ENCODE assay signal across 15 mouse cellular contexts in genomic region chr15:100320295-100320905, GRCm38 (mm10). TPM values are rescaled to one million over a fixed set of nuclear protein-coding genes. Genes with fewer than 3 reads are reported as not detected.
A peak's percentile ranks its signal among the peaks of the same experiment; 100 is the strongest.
DNase-seq lines count a peak whose midpoint lies in the region; ATAC-seq and TF ChIP-seq lines count a peak whose summit lies in the region.
"Had no signal": no experiment of that assay in that cellular context is flagged by ENCODE, and none has a peak within 500 bp of the region (broad histone marks: within the 10 kb centered on the region; RNA-seq: fewer than 3 reads in every experiment).

No protein-coding gene starts in this region.

- H3K9me3 ChIP-seq in embryonic facial prominence, embryonic 15.5 days (replicated peaks): no peaks in the 10 kb centered on the region
- no peaks in the 10 kb centered on the region for H3K9me3 ChIP-seq in midbrain, embryonic 11.5 days (ENCODE audit: control insufficient read depth, low read length)
- H3K9me3 ChIP-seq: embryonic facial prominence, embryonic 12.5 days; heart, embryonic 15.5 days; limb, embryonic 15.5 days; stomach, embryonic 15.5 days had no signal

- TF ChIP-seq CTCF in heart, adult 2 months (IDR thresholded peaks at IDR 0.05): no peak

- no peak for ATAC-seq in embryonic facial prominence, embryonic 15.5 days (ENCODE audit: insufficient number of reproducible peaks, low FRiP score, low TSS enrichment, low read depth)
- no peak for ATAC-seq in midbrain, embryonic 11.5 days (ENCODE audit: low FRiP score)
- ATAC-seq: hindbrain, postnatal 0 days had no signal

- H3K4me3 ChIP-seq in heart, adult 2 months: no peak overlapping the region
- H3K4me3 ChIP-seq in embryonic facial prominence, embryonic 15.5 days (replicated peaks): no peak overlapping the region
- H3K4me3 ChIP-seq in midbrain, embryonic 11.5 days (ENCODE audit: low read depth, low read length): no peak overlapping the region
- H3K4me3 ChIP-seq: embryonic facial prominence, embryonic 12.5 days; heart, embryonic 15.5 days; limb, embryonic 15.5 days; stomach, embryonic 15.5 days had no signal

- TF ChIP-seq POLR2A in heart, adult 2 months (IDR thresholded peaks at IDR 0.05; ENCODE audit: insufficient read depth, low read depth, low read length): no peak

- TF ChIP-seq EP300 in heart, adult 2 months (IDR thresholded peaks at IDR 0.05; ENCODE audit: insufficient read depth, low read depth, low read length): no peak

- no peaks in the 10 kb centered on the region for H3K27me3 ChIP-seq in heart, adult 2 months (ENCODE audit: control insufficient read depth, insufficient read depth, low read length)
- no peaks in the 10 kb centered on the region for H3K27me3 ChIP-seq in embryonic facial prominence, embryonic 15.5 days
- H3K27me3 ChIP-seq in midbrain, embryonic 11.5 days (ENCODE audit: control insufficient read depth, insufficient read depth, low read length): no peaks in the 10 kb centered on the region
- H3K27me3 ChIP-seq: CH12.LX; embryonic facial prominence, embryonic 12.5 days; heart, embryonic 15.5 days; limb, embryonic 15.5 days; stomach, embryonic 15.5 days had no signal

- no peak overlapping the region for H3K27ac ChIP-seq in heart, adult 2 months
- peak overlapping the region; percentile 1; the same call in 1 of the 2 replicates for H3K27ac ChIP-seq in embryonic facial prominence, embryonic 15.5 days (replicated peaks)
- H3K27ac ChIP-seq in midbrain, embryonic 11.5 days (ENCODE audit: low read depth, low read length): no peak overlapping the region
- H3K27ac ChIP-seq: embryonic facial prominence, embryonic 12.5 days; heart, embryonic 15.5 days; hindbrain, postnatal 0 days; limb, embryonic 15.5 days; stomach, embryonic 15.5 days had no signal

- no peak overlapping the region for H3K4me2 ChIP-seq in embryonic facial prominence, embryonic 15.5 days (replicated peaks)
- no peak overlapping the region for H3K4me2 ChIP-seq in midbrain, embryonic 11.5 days
- H3K4me2 ChIP-seq: embryonic facial prominence, embryonic 12.5 days; heart, embryonic 15.5 days; limb, embryonic 15.5 days; stomach, embryonic 15.5 days had no signal

- H3K36me3 ChIP-seq in heart, adult 2 months (ENCODE audit: control insufficient read depth, insufficient read depth, low read length): no peaks in the 10 kb centered on the region
- no peaks in the 10 kb centered on the region for H3K36me3 ChIP-seq in embryonic facial prominence, embryonic 15.5 days
- H3K36me3 ChIP-seq in midbrain, embryonic 11.5 days (ENCODE audit: control insufficient read depth, insufficient read depth, low read length): no peaks in the 10 kb centered on the region
- H3K36me3 ChIP-seq: embryonic facial prominence, embryonic 12.5 days; heart, embryonic 15.5 days; limb, embryonic 15.5 days; stomach, embryonic 15.5 days had no signal

- WGBS in heart, adult 2 months: 63% methylated on average over 9 of the region's 9 CpGs
- WGBS in embryonic facial prominence, embryonic 15.5 days: 66% methylated on average over 9 of the region's 9 CpGs
- 83% methylated on average over 9 of the region's 9 CpGs for WGBS in midbrain, embryonic 11.5 days

- no peaks in the 10 kb centered on the region for H3K79me2 ChIP-seq in heart, adult 2 months (replicated peaks; ENCODE audit: control insufficient read depth, insufficient read depth, low read length)

- peak; percentile 12 to 26 for DNase-seq in heart, adult 9 months (ENCODE audit: low spot score in 2 of 2)
- DNase-seq in heart, adult 2 months: no peak
- peak; percentile 69 for DNase-seq in MN1 (ENCODE audit: low spot score)
- peak; percentile 32 for DNase-seq in lung, postnatal 10 days
- no peak for DNase-seq in urinary bladder, adult 2 months (ENCODE audit: low spot score)
- no peak for DNase-seq in midbrain, embryonic 11.5 days (ENCODE audit: low spot score, missing footprints)

- peaks cover 3% of the 10 kb centered on the region; the same call in 1 of the 2 replicates for H3K4me1 ChIP-seq in heart, adult 2 months (ENCODE audit: control insufficient read depth, insufficient read depth, low read length)
- H3K4me1 ChIP-seq in embryonic facial prominence, embryonic 15.5 days: peaks cover 5% of the 10 kb centered on the region; the same call in 1 of the 2 replicates
- H3K4me1 ChIP-seq in midbrain, embryonic 11.5 days (ENCODE audit: control insufficient read depth, insufficient read depth, low read length): no peaks in the 10 kb centered on the region
- H3K4me1 ChIP-seq: stomach, embryonic 15.5 days had no signal

- no peak overlapping the region for H3K9ac ChIP-seq in heart, adult 2 months (ENCODE audit: low read depth, low read length)
- H3K9ac ChIP-seq in embryonic facial prominence, embryonic 15.5 days: no peak overlapping the region
- no peak overlapping the region for H3K9ac ChIP-seq in midbrain, embryonic 11.5 days (ENCODE audit: low read length)
- H3K9ac ChIP-seq: embryonic facial prominence, embryonic 12.5 days; heart, embryonic 15.5 days; limb, embryonic 15.5 days; stomach, embryonic 15.5 days had no signal

- intact Hi-C loops in heart, adult 2 months (cut with DNase I): loop anchor here (10.0 kb wide), 2 partner anchors 54 to 56 kb away; no protein-coding TSS in a partner anchor

RNA-seq across cellular contexts. Expression of gene Mettl7a3, which starts 14.3 kb away (rescaled TPM):
- total RNA-seq in heart, adult 2 months (2021): under 1 TPM in 1 of 2 experiments, not detected in 1; 0.27 TPM
- 0.21 TPM in 1 of 2 replicates, not detected in the other for polyA plus RNA-seq in heart, adult 2 months (2012; rRNA removed)
- polyA plus RNA-seq in embryonic facial prominence, embryonic 15.5 days (2015; fragmentation: Nextera tagmentation; extraction: Ambion mirVana): 0.32 and 0.35 TPM in 2 replicates
- 0.12 and 0.15 TPM in 2 replicates for polyA plus RNA-seq in urinary bladder, adult 2 months (2012; rRNA removed)
- not detected in 2 replicates for polyA plus RNA-seq in midbrain, embryonic 11.5 days (2014; fragmentation: Nextera tagmentation; extraction: Ambion mirVana)
- total RNA-seq: CH12.LX; layer of hippocampus, postnatal 10 days; monocyte, adult 5-6 weeks had no signal
- polyA plus RNA-seq: heart, embryonic 15.5 days; stomach, embryonic 15.5 days had no signal

RNA-seq across cellular contexts. Expression of gene Mettl7a1, which starts 16.5 kb away (rescaled TPM):
- 10 to 100 TPM; 44.8 to 56.4 TPM for total RNA-seq in heart, adult 2 months (2021)
- polyA plus RNA-seq in heart, adult 2 months (2012; rRNA removed): 43.0 and 47.6 TPM in 2 replicates
- polyA plus RNA-seq in embryonic facial prominence, embryonic 15.5 days (2015; fragmentation: Nextera tagmentation; extraction: Ambion mirVana): 7.6 and 8.4 TPM in 2 replicates
- polyA plus RNA-seq in urinary bladder, adult 2 months (2012; rRNA removed): 101 and 106 TPM in 2 replicates
- polyA plus RNA-seq in midbrain, embryonic 11.5 days (2014; fragmentation: Nextera tagmentation; extraction: Ambion mirVana): 4.0 and 5.1 TPM in 2 replicates

RNA-seq across cellular contexts. Expression of gene Methig1, which starts 32.5 kb away (rescaled TPM):
- under 1 TPM in 1 of 2 experiments, not detected in 1; 0.34 TPM for total RNA-seq in heart, adult 2 months (2021)
- polyA plus RNA-seq in heart, adult 2 months (2012; rRNA removed): not detected in 2 replicates
- polyA plus RNA-seq in embryonic facial prominence, embryonic 15.5 days (2015; fragmentation: Nextera tagmentation; extraction: Ambion mirVana): not detected in 2 replicates
- not detected in 2 replicates for polyA plus RNA-seq in urinary bladder, adult 2 months (2012; rRNA removed)
- not detected in 2 replicates for polyA plus RNA-seq in midbrain, embryonic 11.5 days (2014; fragmentation: Nextera tagmentation; extraction: Ambion mirVana)
- total RNA-seq: CH12.LX; layer of hippocampus, postnatal 10 days; monocyte, adult 5-6 weeks had no signal
- polyA plus RNA-seq: heart, embryonic 15.5 days; hindbrain, postnatal 0 days; limb, embryonic 15.5 days had no signal

RNA-seq across cellular contexts. Expression of gene Mettl7a2, which starts 32.6 kb away (rescaled TPM):
- total RNA-seq in heart, adult 2 months (2021): 1 to 10 TPM in 1 of 2 experiments, under 1 TPM in 1; 0.75 to 1.5 TPM
- polyA plus RNA-seq in heart, adult 2 months (2012; rRNA removed): not detected in 2 replicates
- not detected in 2 replicates for polyA plus RNA-seq in embryonic facial prominence, embryonic 15.5 days (2015; fragmentation: Nextera tagmentation; extraction: Ambion mirVana)
- 0.04 TPM in 1 of 2 replicates, not detected in the other for polyA plus RNA-seq in urinary bladder, adult 2 months (2012; rRNA removed)
- not detected in 2 replicates for polyA plus RNA-seq in midbrain, embryonic 11.5 days (2014; fragmentation: Nextera tagmentation; extraction: Ambion mirVana)
- total RNA-seq: CH12.LX; hindbrain, postnatal 0 days; monocyte, adult 5-6 weeks had no signal
- polyA plus RNA-seq: embryonic facial prominence, embryonic 12.5 days; heart, embryonic 15.5 days; hindbrain, postnatal 0 days; limb, embryonic 15.5 days; stomach, embryonic 15.5 days had no signal

RNA-seq across cellular contexts. Expression of gene Tmprss12, which starts 39.8 kb away (rescaled TPM):
- not detected for total RNA-seq in heart, adult 2 months (2021)
- polyA plus RNA-seq in heart, adult 2 months (2012; rRNA removed): not detected in 2 replicates
- 0.12 TPM in 1 of 2 replicates, not detected in the other for polyA plus RNA-seq in embryonic facial prominence, embryonic 15.5 days (2015; fragmentation: Nextera tagmentation; extraction: Ambion mirVana)
- not detected in 2 replicates for polyA plus RNA-seq in urinary bladder, adult 2 months (2012; rRNA removed)
- 0.10 TPM in 1 of 2 replicates, not detected in the other for polyA plus RNA-seq in midbrain, embryonic 11.5 days (2014; fragmentation: Nextera tagmentation; extraction: Ambion mirVana)
- total RNA-seq: CH12.LX; hindbrain, postnatal 0 days; layer of hippocampus, postnatal 10 days; monocyte, adult 5-6 weeks had no signal
- polyA plus RNA-seq: embryonic facial prominence, embryonic 12.5 days; heart, embryonic 15.5 days; hindbrain, postnatal 0 days; limb, embryonic 15.5 days had no signal

Comparison
In these comparisons a context has a peak if more than half of its experiments do, and no peak if none do; other contexts are left out.
1. DNase-seq: peak in heart, adult 9 months (2 of 2), MN1 (single experiment) and lung, postnatal 10 days (single experiment); none in heart, adult 2 months (0 of 2), urinary bladder, adult 2 months (single experiment) and midbrain, embryonic 11.5 days (single experiment).